31 mouse cellular contexts compared by ENCODE assay signal in the genomic region with DNA sequence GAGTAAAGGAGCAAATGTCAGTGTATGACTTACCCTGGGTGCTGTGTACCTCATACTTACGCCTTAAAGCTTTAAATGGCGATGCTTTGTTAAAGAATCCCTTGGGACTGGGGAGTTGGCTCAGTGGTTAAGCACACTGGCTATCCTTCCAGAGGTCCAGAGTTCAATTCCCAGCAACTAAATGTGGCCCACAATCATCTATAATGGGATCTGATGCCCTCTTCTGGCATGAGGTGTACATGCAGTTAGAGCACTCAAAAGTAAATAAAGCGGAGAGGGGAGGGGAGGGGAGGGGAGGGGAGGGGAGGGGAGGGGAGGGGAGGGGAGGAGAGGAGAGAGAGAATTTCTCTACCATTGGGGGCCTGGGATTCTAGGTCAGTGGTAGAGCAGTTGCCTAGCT. TPM values are rescaled to one million over a fixed set of nuclear protein-coding genes. Genes with fewer than 3 reads are reported as not detected.
DNase-seq lines count a peak whose midpoint lies in the region; ATAC-seq and TF ChIP-seq lines count a peak whose summit lies in the region.
"Had no signal": no experiment of that assay in that cellular context is flagged by ENCODE, and none has a peak within 500 bp of the region (broad histone marks: within the 10 kb centered on the region; RNA-seq: fewer than 3 reads in every experiment).

No protein-coding gene starts in this region.

- CTCF ChIA-PET in Patski (lab: Charles Lee) = interaction anchor here (1.4 to 5.2 kb wide), 3 partner anchors 71 to 101 kb away, joined by 7 to 48 read pairs (median 21); no protein-coding TSS in a partner anchor

- no peak overlapping the region for H3K27ac ChIP-seq in intestine, postnatal 0 days (ENCODE audit: low read depth, low read length)
- H3K27ac ChIP-seq in intestine, embryonic 16.5 days (ENCODE audit: low read length) = no peak overlapping the region
- H3K27ac ChIP-seq in lung, postnatal 0 days (ENCODE audit: low read length) = no peak overlapping the region
- H3K27ac ChIP-seq: embryonic facial prominence, embryonic 10.5 days; embryonic facial prominence, embryonic 15.5 days; forebrain, embryonic 12.5 days; hindbrain, embryonic 12.5 days; hindbrain, postnatal 0 days; limb, embryonic 10.5 days; limb, embryonic 15.5 days; macrophage; midbrain, embryonic 15.5 days; neural tube, embryonic 12.5 days had no signal

- no peak overlapping the region for H3K4me2 ChIP-seq in intestine, postnatal 0 days (replicated peaks; ENCODE audit: low read depth)
- H3K4me2 ChIP-seq in intestine, embryonic 16.5 days (ENCODE audit: low read depth, low read length) = no peak overlapping the region
- H3K4me2 ChIP-seq in lung, postnatal 0 days (replicated peaks; ENCODE audit: low read depth, low read length) = no peak overlapping the region
- H3K4me2 ChIP-seq: embryonic facial prominence, embryonic 15.5 days; forebrain, embryonic 12.5 days; heart, embryonic 11.5 days; hindbrain, embryonic 12.5 days; limb, embryonic 15.5 days; midbrain, embryonic 15.5 days; neural tube, embryonic 12.5 days had no signal

- POLR2A ChIA-PET in Patski (lab: Charles Lee) = no interaction called here

- no peak overlapping the region for H3K9ac ChIP-seq in intestine, postnatal 0 days (ENCODE audit: low read depth, low read length)
- no peak overlapping the region for H3K9ac ChIP-seq in intestine, embryonic 16.5 days (ENCODE audit: low read depth, low read length)
- H3K9ac ChIP-seq in lung, postnatal 0 days (replicated peaks; ENCODE audit: low read depth) = no peak overlapping the region
- H3K9ac ChIP-seq: embryonic facial prominence, embryonic 15.5 days; forebrain, embryonic 12.5 days; hindbrain, embryonic 12.5 days; limb, embryonic 15.5 days; midbrain, embryonic 15.5 days; neural tube, embryonic 12.5 days had no signal

- H3K27me3 ChIP-seq in intestine, postnatal 0 days (replicated peaks; ENCODE audit: control insufficient read depth, insufficient read depth, low read length) = no peaks in the 10 kb centered on the region
- no peaks in the 10 kb centered on the region for H3K27me3 ChIP-seq in intestine, embryonic 16.5 days (replicated peaks; ENCODE audit: control insufficient read depth, insufficient read depth, low read length)
- H3K27me3 ChIP-seq in lung, postnatal 0 days (replicated peaks; ENCODE audit: insufficient read depth, low read length) = no peaks in the 10 kb centered on the region
- H3K27me3 ChIP-seq in Patski = no peaks in the 10 kb centered on the region
- H3K27me3 ChIP-seq: embryonic facial prominence, embryonic 15.5 days; hindbrain, embryonic 12.5 days; limb, embryonic 15.5 days; midbrain, embryonic 15.5 days; neural tube, embryonic 12.5 days had no signal

- TF ChIP-seq POLR2A in lung, adult 2 months (IDR thresholded peaks at IDR 0.05; ENCODE audit: borderline replicate concordance, extremely low read depth, low read depth, low read length) = no peak

- no peak overlapping the region for H3K4me3 ChIP-seq in intestine, postnatal 0 days (ENCODE audit: low read depth, low read length)
- H3K4me3 ChIP-seq in intestine, embryonic 16.5 days (ENCODE audit: low read length) = no peak overlapping the region
- no peak overlapping the region for H3K4me3 ChIP-seq in lung, postnatal 0 days (ENCODE audit: low read depth, low read length)
- no peak overlapping the region for H3K4me3 ChIP-seq in lung, adult 2 months (replicated peaks; ENCODE audit: extremely low read depth, low read depth, low read length)
- H3K4me3 ChIP-seq: embryonic facial prominence, embryonic 10.5 days; embryonic facial prominence, embryonic 15.5 days; forebrain, embryonic 12.5 days; hindbrain, embryonic 12.5 days; limb, embryonic 10.5 days; limb, embryonic 15.5 days; midbrain, embryonic 15.5 days; neural tube, embryonic 12.5 days had no signal

- H3K4me1 ChIP-seq in intestine, postnatal 0 days (replicated peaks; ENCODE audit: control insufficient read depth, insufficient read depth, low read length) = no peaks in the 10 kb centered on the region
- H3K4me1 ChIP-seq in intestine, embryonic 16.5 days (ENCODE audit: control insufficient read depth, insufficient read depth, low read length) = peaks cover 8% of the 10 kb centered on the region; the same call in 1 of the 2 replicates
- no peaks in the 10 kb centered on the region for H3K4me1 ChIP-seq in lung, postnatal 0 days (ENCODE audit: insufficient read depth, low read depth, low read length)
- peaks cover 5% of the 10 kb centered on the region for H3K4me1 ChIP-seq in lung, adult 2 months (ENCODE audit: control insufficient read depth, insufficient read depth, low read length)

- TF ChIP-seq CTCF in intestine, postnatal 0 days (IDR thresholded peaks at IDR 0.05; ENCODE audit: low read depth) = peak; percentile 36
- peak; percentile 11; the same call in 1 of the 2 replicates for TF ChIP-seq CTCF in lung, postnatal 0 days (IDR thresholded peaks at IDR 0.05)
- no peak for TF ChIP-seq CTCF in lung, adult 2 months (IDR thresholded peaks at IDR 0.05; ENCODE audit: insufficient read depth, low read length)
- peak; percentile 17 for TF ChIP-seq CTCF in Patski (IDR thresholded peaks at IDR 0.05)

- in situ Hi-C loops in Patski (cut with MboI; ENCODE audit: low pct_unique_long_range_greater_than_20kb) = loop anchor here (5.0 kb wide), 2 partner anchors 103 to 142 kb away; a partner anchor contains a TSS

- 98% methylated on average over 2 of the region's 3 CpGs for WGBS in intestine, postnatal 0 days
- 94% methylated on average over 2 of the region's 3 CpGs for WGBS in intestine, embryonic 16.5 days
- WGBS in lung, postnatal 0 days = 98% methylated on average over 2 of the region's 3 CpGs
- WGBS in lung, adult 2 months = 100% methylated on average over 2 of the region's 3 CpGs

- no peak for ATAC-seq in intestine, postnatal 0 days
- ATAC-seq in intestine, embryonic 16.5 days = no peak
- no peak for ATAC-seq in lung, postnatal 0 days
- ATAC-seq in Patski = no peak
- ATAC-seq: hindbrain, postnatal 0 days; midbrain, embryonic 15.5 days had no signal

- H3K9me3 ChIP-seq in intestine, postnatal 0 days (ENCODE audit: control insufficient read depth) = no peaks in the 10 kb centered on the region
- H3K9me3 ChIP-seq in intestine, embryonic 16.5 days (ENCODE audit: control insufficient read depth, low read length) = no peaks in the 10 kb centered on the region
- H3K9me3 ChIP-seq in lung, postnatal 0 days (ENCODE audit: low read length) = no peaks in the 10 kb centered on the region
- H3K9me3 ChIP-seq: embryonic facial prominence, embryonic 10.5 days; embryonic facial prominence, embryonic 15.5 days; forebrain, embryonic 12.5 days; hindbrain, embryonic 12.5 days; limb, embryonic 10.5 days; limb, embryonic 15.5 days; midbrain, embryonic 15.5 days; neural tube, embryonic 12.5 days had no signal

- no peaks in the 10 kb centered on the region; the same call in 1 of the 2 replicates for H3K36me3 ChIP-seq in intestine, postnatal 0 days (ENCODE audit: control insufficient read depth, insufficient read depth)
- H3K36me3 ChIP-seq in intestine, embryonic 16.5 days (ENCODE audit: control insufficient read depth, insufficient read depth, low read length) = no peaks in the 10 kb centered on the region
- H3K36me3 ChIP-seq in lung, postnatal 0 days (ENCODE audit: insufficient read depth, low read length) = no peaks in the 10 kb centered on the region
- H3K36me3 ChIP-seq: embryonic facial prominence, embryonic 10.5 days; embryonic facial prominence, embryonic 15.5 days; forebrain, embryonic 12.5 days; hindbrain, embryonic 12.5 days; limb, embryonic 10.5 days; limb, embryonic 15.5 days; midbrain, embryonic 15.5 days; neural tube, embryonic 12.5 days had no signal

- no peak for DNase-seq in lung, postnatal 0 days (ENCODE audit: low spot score)
- DNase-seq in lung, adult 2 months = no peak
- DNase-seq in Patski (ENCODE audit: low read depth, low spot score) = no peak
- peak; percentile 17 for DNase-seq in induced T-regulatory cell, adult 2 months (ENCODE audit: low read depth)
- no peak for DNase-seq in gastrocnemius, postnatal 4 days (ENCODE audit: low spot score in 2 of 2)
- DNase-seq: adrenal gland, adult 8-10 months; B cell, adult 2 months; cerebellum, postnatal 10 days; gastrocnemius, postnatal 10 days; heart, postnatal 36 days; kidney, adult 11 months; kidney, postnatal 36 days; layer of hippocampus, postnatal 36 days; lung, postnatal 10 days; right cerebral cortex, adult 18-20 months; spleen, adult 18-20 months; thymus, adult 2 months; thymus, postnatal 36 days had no signal

- TF ChIP-seq EP300 in lung, postnatal 0 days (IDR thresholded peaks at IDR 0.05) = no peak

RNA-seq across cellular contexts. Expression of a gene that starts 1.7 kb away (rescaled TPM):
- 68.1 and 74.0 TPM in 2 replicates for polyA plus RNA-seq in intestine, postnatal 0 days (2015; fragmentation: Nextera tagmentation; extraction: Ambion mirVana)
- polyA plus RNA-seq in intestine, embryonic 16.5 days (2015; fragmentation: Nextera tagmentation; extraction: Ambion mirVana) = 27.4 and 30.2 TPM in 2 replicates
- polyA plus RNA-seq in lung, postnatal 0 days (2015; fragmentation: Nextera tagmentation; extraction: Ambion mirVana) = 34.7 and 35.7 TPM in 2 replicates
- 31.0 and 32.7 TPM in 2 replicates for polyA plus RNA-seq in lung, adult 2 months (2012; rRNA removed)
- polyA plus RNA-seq in Patski (2021) = 138 TPM
- total RNA-seq in gastrocnemius, postnatal 4 days (2021) = 10 to 100 TPM; 31.5 to 35.5 TPM
